1 mouse cellular context compared by ENCODE assay signal in genomic region chr8:105833740-105834139, GRCm38 (mm10).
A peak's percentile ranks its signal among the peaks of the same experiment; 100 is the strongest.
TF ChIP-seq lines count a peak whose summit lies in the region.

No protein-coding gene starts in this region.

TF ChIP-seq in C2C12, 6 proteins besides CTCF, POLR2A, EP300 and RAD21:
- TF ChIP-seq MYOD1 (IDR thresholded peaks at IDR 0.05; ENCODE audit: control insufficient read depth, insufficient read length, low read depth) = peak; percentile 68
TF ChIP-seq in C2C12: peak in this region for 1; not testable (repeated sequence) for 5.
